Mouse (Mus musculus): ENCODE measurements around the gene Olfr457.
A peak's percentile ranks its signal among the peaks of the same experiment; 100 is the strongest.

- TF ChIP-seq CTCF (IDR thresholded peaks at IDR 0.05): peak; percentile 59
- no peak for TF ChIP-seq POLR2A (IDR thresholded peaks at IDR 0.05; ENCODE audit: insufficient read depth, low read depth, low read length)
These were observed 42.6 kb downstream of the Olfr457 start for GRCm38 (mm10) chr6:42433554-42433953.

All from heart, adult 2 months (tissue).